Comparison of ENCODE assay signal across 8 mouse cellular contexts in the genomic region with DNA sequence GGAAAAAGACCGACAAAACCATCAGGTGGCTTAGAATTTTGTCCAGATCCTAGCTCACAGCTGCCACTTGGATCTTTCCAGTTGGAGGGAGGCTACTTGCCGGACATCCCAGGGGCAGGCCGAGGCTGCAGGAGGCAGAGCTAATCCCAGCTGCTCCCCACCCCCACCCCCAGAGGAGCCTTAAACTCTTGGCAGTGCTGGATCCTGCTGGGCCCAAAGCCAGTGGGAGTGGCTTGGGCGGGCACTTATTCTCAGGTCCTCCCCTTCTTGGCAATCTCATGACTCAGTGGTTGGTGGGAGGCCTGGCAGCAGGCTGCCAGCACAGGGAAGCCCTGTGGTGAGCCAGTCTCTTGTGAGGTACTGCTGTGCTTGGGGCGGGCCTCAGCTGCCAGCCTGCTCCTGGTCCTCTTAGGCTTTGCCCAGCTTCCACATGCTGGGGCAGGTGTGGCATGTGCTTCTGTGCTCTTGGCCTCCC. TPM values are rescaled to one million over a fixed set of nuclear protein-coding genes. Genes with fewer than 3 reads are reported as not detected.
DNase-seq lines count a peak whose midpoint lies in the region; ATAC-seq lines count a peak whose summit lies in the region.

No protein-coding gene starts in this region.

- ATAC-seq in common myeloid progenitor, adult 5-6 weeks (replicated peaks; ENCODE audit: low read depth, poor library complexity, severe bottlenecking), result peak; percentile 80
- peak; percentile 31 for ATAC-seq in megakaryocyte, adult 5-6 weeks (ENCODE audit: poor library complexity, severe bottlenecking)
- no peak for ATAC-seq in erythroid progenitor cell, adult 5-6 weeks (replicated peaks; ENCODE audit: low FRiP score, poor library complexity, severe bottlenecking)

- peak; percentile 87 for DNase-seq in ZHBTc4 (ENCODE audit: low read depth, low spot score)
- DNase-seq in gastrocnemius, postnatal 14 days, result peak; percentile 89
- peak; percentile 87 for DNase-seq in induced T-regulatory cell, adult 2 months (ENCODE audit: low read depth)
- DNase-seq in left cerebral cortex, adult 9 months (ENCODE audit: low spot score in 2 of 2), result peak; percentile 82 to 91
- peak; percentile 85 to 87 for DNase-seq in right cerebral cortex, postnatal 36 days (ENCODE audit: low spot score in 2 of 2)

- intact Hi-C loops in gastrocnemius, postnatal 14 days (cut with DNase I; ENCODE audit: low total_unique reads), result no loop called here

RNA-seq across cellular contexts. Expression of a gene that starts 10.8 kb away (rescaled TPM):
- 3.7 and 4.3 TPM in 2 replicates for total RNA-seq in common myeloid progenitor, adult 5-6 weeks (2017)
- 10 to 100 TPM; 17.1 to 25.3 TPM for total RNA-seq in gastrocnemius, postnatal 14 days (2021)
- total RNA-seq in megakaryocyte, adult 5-6 weeks (2015), result 1.4 and 2.3 TPM in 2 replicates
- total RNA-seq in megakaryocyte, adult 5-6 weeks (2017), result 1.8 and 2.1 TPM in 2 replicates
- 0.36 and 0.84 TPM in 2 replicates for total RNA-seq in erythroid progenitor cell, adult 5-6 weeks (2015; ENCODE audit: low replicate concordance)
- total RNA-seq in erythroid progenitor cell, adult 5-6 weeks (2017; ENCODE audit: low replicate concordance), result 0.90 and 0.98 TPM in 2 replicates

RNA-seq across cellular contexts. Expression of a gene that starts 17.8 kb away (rescaled TPM):
- not detected in 2 replicates for total RNA-seq in common myeloid progenitor, adult 5-6 weeks (2017)
- total RNA-seq in gastrocnemius, postnatal 14 days (2021), result under 1 TPM in 1 of 2 experiments, not detected in 1; 0.90 TPM
- not detected in 2 replicates for total RNA-seq in megakaryocyte, adult 5-6 weeks (2015)
- total RNA-seq in megakaryocyte, adult 5-6 weeks (2017), result not detected in 2 replicates
- total RNA-seq in erythroid progenitor cell, adult 5-6 weeks (2015; ENCODE audit: low replicate concordance), result not detected in 2 replicates
- total RNA-seq in erythroid progenitor cell, adult 5-6 weeks (2017; ENCODE audit: low replicate concordance), result not detected in 2 replicates

RNA-seq across cellular contexts. Expression of a gene that starts 27.0 kb away (rescaled TPM):
- total RNA-seq in common myeloid progenitor, adult 5-6 weeks (2017), result not detected in 2 replicates
- total RNA-seq in gastrocnemius, postnatal 14 days (2021), result 1 to 10 TPM; 1.7 to 1.9 TPM
- not detected in 2 replicates for total RNA-seq in megakaryocyte, adult 5-6 weeks (2015)
- 0.48 TPM in 1 of 2 replicates, not detected in the other for total RNA-seq in megakaryocyte, adult 5-6 weeks (2017)
- 2.9 TPM in 1 of 2 replicates, not detected in the other for total RNA-seq in erythroid progenitor cell, adult 5-6 weeks (2015; ENCODE audit: low replicate concordance)
- 0.39 and 4.9 TPM in 2 replicates for total RNA-seq in erythroid progenitor cell, adult 5-6 weeks (2017; ENCODE audit: low replicate concordance)

RNA-seq across cellular contexts. Expression of a gene that starts 39.5 kb away (rescaled TPM):
- not detected in 2 replicates for total RNA-seq in common myeloid progenitor, adult 5-6 weeks (2017)
- not detected for total RNA-seq in gastrocnemius, postnatal 14 days (2021)
- not detected in 2 replicates for total RNA-seq in megakaryocyte, adult 5-6 weeks (2015)
- not detected in 2 replicates for total RNA-seq in megakaryocyte, adult 5-6 weeks (2017)
- total RNA-seq in erythroid progenitor cell, adult 5-6 weeks (2015; ENCODE audit: low replicate concordance), result not detected in 2 replicates
- not detected in 2 replicates for total RNA-seq in erythroid progenitor cell, adult 5-6 weeks (2017; ENCODE audit: low replicate concordance)

RNA-seq across cellular contexts. Expression of a gene that starts 55.8 kb away (rescaled TPM):
- total RNA-seq in common myeloid progenitor, adult 5-6 weeks (2017), result 33.2 and 35.2 TPM in 2 replicates
- 10 to 100 TPM; 25.3 to 28.5 TPM for total RNA-seq in gastrocnemius, postnatal 14 days (2021)
- total RNA-seq in megakaryocyte, adult 5-6 weeks (2015), result 29.0 and 29.3 TPM in 2 replicates
- 15.7 and 16.7 TPM in 2 replicates for total RNA-seq in megakaryocyte, adult 5-6 weeks (2017)
- 8.0 and 8.3 TPM in 2 replicates for total RNA-seq in erythroid progenitor cell, adult 5-6 weeks (2015; ENCODE audit: low replicate concordance)
- 2.3 and 5.9 TPM in 2 replicates for total RNA-seq in erythroid progenitor cell, adult 5-6 weeks (2017; ENCODE audit: low replicate concordance)
